ENCODE assay signal across 8 mouse cellular contexts in the genomic region with DNA sequence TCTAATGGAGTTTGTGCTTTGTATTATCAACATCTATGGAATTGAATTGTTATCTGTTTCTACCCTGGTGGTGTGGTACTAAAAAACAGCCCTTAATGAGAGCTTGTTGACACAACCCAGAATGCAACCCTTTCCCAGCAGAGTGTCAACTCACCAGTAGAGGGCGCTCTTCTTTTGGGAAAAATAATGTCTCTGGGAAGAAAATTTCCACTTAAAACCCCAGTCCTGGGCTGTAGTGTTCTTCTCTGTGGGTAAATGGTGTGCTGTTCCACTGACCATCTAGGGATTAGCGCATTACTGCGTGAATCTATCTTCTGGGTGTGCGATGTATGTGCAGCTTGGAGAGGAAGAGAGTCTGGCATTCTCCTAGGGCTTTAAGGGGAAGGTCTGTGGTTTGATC.
DNase-seq lines count a peak whose midpoint lies in the region; ATAC-seq and TF ChIP-seq lines count a peak whose summit lies in the region.

No protein-coding gene starts in this region.

- no peaks in the 10 kb centered on the region for H3K4me1 ChIP-seq in midbrain, embryonic 10.5 days
- no peaks in the 10 kb centered on the region for H3K4me1 ChIP-seq in midbrain, embryonic 15.5 days
- no peaks in the 10 kb centered on the region for H3K4me1 ChIP-seq in hindbrain, postnatal 0 days (ENCODE audit: insufficient read depth, low read length)
- no peaks in the 10 kb centered on the region for H3K4me1 ChIP-seq in midbrain, postnatal 0 days (ENCODE audit: insufficient read depth, low read length)

- H3K9me3 ChIP-seq in midbrain, embryonic 10.5 days (replicated peaks), result no peaks in the 10 kb centered on the region
- no peaks in the 10 kb centered on the region for H3K9me3 ChIP-seq in midbrain, embryonic 15.5 days
- no peaks in the 10 kb centered on the region for H3K9me3 ChIP-seq in hindbrain, postnatal 0 days (ENCODE audit: low read length)
- H3K9me3 ChIP-seq in midbrain, postnatal 0 days (ENCODE audit: low read length), result no peaks in the 10 kb centered on the region

- WGBS in midbrain, embryonic 10.5 days, result 44% methylated on average over 4 of the region's 4 CpGs
- WGBS in midbrain, embryonic 15.5 days, result 36% methylated on average over 4 of the region's 4 CpGs
- WGBS in hindbrain, postnatal 0 days, result 35% methylated on average over 4 of the region's 4 CpGs
- WGBS in midbrain, postnatal 0 days, result 38% methylated on average over 4 of the region's 4 CpGs

- H3K9ac ChIP-seq in midbrain, embryonic 15.5 days, result no peak overlapping the region
- H3K9ac ChIP-seq in hindbrain, postnatal 0 days (replicated peaks; ENCODE audit: low read length), result no peak overlapping the region
- H3K9ac ChIP-seq in midbrain, postnatal 0 days (replicated peaks; ENCODE audit: low read length, poor library complexity, severe bottlenecking), result no peak overlapping the region

- H3K27ac ChIP-seq in midbrain, embryonic 10.5 days (replicated peaks), result no peak overlapping the region
- no peak overlapping the region for H3K27ac ChIP-seq in midbrain, embryonic 15.5 days
- no peak overlapping the region for H3K27ac ChIP-seq in hindbrain, postnatal 0 days
- 0 out of 2 replicates have a peak overlapping the region, but pooled peaks have one; percentile 37 for H3K27ac ChIP-seq in left cerebral cortex, adult 2 months
- H3K27ac ChIP-seq in midbrain, postnatal 0 days (ENCODE audit: low read depth, low read length), result no peak overlapping the region

- peak; percentile 76 for TF ChIP-seq CTCF in hindbrain, postnatal 0 days (IDR thresholded peaks at IDR 0.05; ENCODE audit: low read depth)
- TF ChIP-seq CTCF in left cerebral cortex, adult 2 months (IDR thresholded peaks at IDR 0.05), result peak; percentile 92
- TF ChIP-seq CTCF in midbrain, postnatal 0 days (IDR thresholded peaks at IDR 0.05), result peak; percentile 78

- H3K4me3 ChIP-seq in midbrain, embryonic 10.5 days, result no peak overlapping the region
- H3K4me3 ChIP-seq in midbrain, embryonic 15.5 days, result no peak overlapping the region
- no peak overlapping the region for H3K4me3 ChIP-seq in hindbrain, postnatal 0 days (ENCODE audit: low read length)
- H3K4me3 ChIP-seq in left cerebral cortex, adult 2 months, result no peak overlapping the region
- H3K4me3 ChIP-seq in midbrain, postnatal 0 days (ENCODE audit: low read depth, low read length), result no peak overlapping the region

- no peak overlapping the region for H3K4me2 ChIP-seq in midbrain, embryonic 15.5 days
- H3K4me2 ChIP-seq in hindbrain, postnatal 0 days (ENCODE audit: low read depth, low read length), result no peak overlapping the region
- no peak overlapping the region for H3K4me2 ChIP-seq in midbrain, postnatal 0 days (ENCODE audit: low read depth, low read length, poor library complexity, severe bottlenecking)

- ATAC-seq in midbrain, embryonic 15.5 days (replicated peaks), result no peak
- ATAC-seq in hindbrain, postnatal 0 days, result peak; percentile 71
- ATAC-seq in midbrain, postnatal 0 days (ENCODE audit: low FRiP score), result 0 out of 2 replicates have a peak, but pooled peaks have one; percentile 31

- no peaks in the 10 kb centered on the region for H3K27me3 ChIP-seq in midbrain, embryonic 10.5 days (ENCODE audit: low read depth, poor library complexity, severe bottlenecking)
- H3K27me3 ChIP-seq in midbrain, embryonic 15.5 days (replicated peaks), result no peaks in the 10 kb centered on the region
- no peaks in the 10 kb centered on the region for H3K27me3 ChIP-seq in hindbrain, postnatal 0 days (ENCODE audit: insufficient read depth, low read length)
- no peaks in the 10 kb centered on the region for H3K27me3 ChIP-seq in midbrain, postnatal 0 days (ENCODE audit: insufficient read depth, low read length)

- intact Hi-C loops in left cerebral cortex, adult 2 months (cut with DNase I), result loop anchor here (2.0 kb wide), 1 partner anchor 753 kb away; no protein-coding TSS in a partner anchor

- DNase-seq in midbrain, embryonic 10.5 days (ENCODE audit: low spot score), result peak; percentile 33
- DNase-seq in adrenal gland, postnatal 10 days, result peak; percentile 66
- DNase-seq in embryo, embryonic 9.5 days (ENCODE audit: extremely low spot score), result peak; percentile 53
- DNase-seq in hindbrain, postnatal 0 days (ENCODE audit: low spot score), result peak; percentile 83
- peak; percentile 55 to 67 for DNase-seq in left cerebral cortex, adult 2 months (ENCODE audit: extremely low spot score in 1 of 2, low spot score in 2 of 2)
- DNase-seq in midbrain, postnatal 0 days (ENCODE audit: low spot score), result peak; percentile 80
- DNase-seq in spleen, postnatal 4 days (ENCODE audit: low spot score in 2 of 2), result no peak

- H3K36me3 ChIP-seq in midbrain, embryonic 10.5 days, result no peaks in the 10 kb centered on the region
- H3K36me3 ChIP-seq in midbrain, embryonic 15.5 days (replicated peaks), result no peaks in the 10 kb centered on the region
- H3K36me3 ChIP-seq in hindbrain, postnatal 0 days (ENCODE audit: insufficient read depth, low read length), result no peaks in the 10 kb centered on the region
- no peaks in the 10 kb centered on the region for H3K36me3 ChIP-seq in midbrain, postnatal 0 days (ENCODE audit: insufficient read depth, low read length)

Comparison
In these comparisons a context has a peak if more than half of its experiments do, and no peak if none do; other contexts are left out.
1. DNase-seq: peak in midbrain, embryonic 10.5 days (single experiment), adrenal gland, postnatal 10 days (single experiment), embryo, embryonic 9.5 days (single experiment), hindbrain, postnatal 0 days (single experiment), left cerebral cortex, adult 2 months (2 of 2) and midbrain, postnatal 0 days (single experiment); none in spleen, postnatal 4 days (0 of 2).
2. Peak in every context shown above with its lines, with median percentiles within 50 percentile points of each other: CTCF ChIP-seq.